Mouse (Mus musculus) kidney, embryonic 14.5 days (tissue): ENCODE measurements around the gene Ccnt1. TPM values are rescaled to one million over a fixed set of nuclear protein-coding genes. Genes with fewer than 3 reads are reported as not detected.
"Not testable (repeated sequence)": the region's sequence is repeated elsewhere in the genome, so short reads cannot be mapped to it uniquely, and the experiment has no call there.

Experiments
- ATAC-seq: fragments of 200-750 bp; cut with Nextera tagmentation; 2 replicates; pipeline ENCODE4 v1.8.0; 2017; ENCODE audit warnings: moderate number of reproducible peaks, mild to moderate bottlenecking, moderate TSS enrichment, moderate library complexity; ENCODE audit not compliant: low FRiP score, low TSS enrichment
- H3K27ac ChIP-seq: fragments of 300-500 bp; sonication (generic); 2 replicates; pipeline ENCODE4 v1.5.1; 2014; ENCODE audit warnings: low read depth, mild to moderate bottlenecking, low read length, moderate library complexity, mixed read lengths
- H3K27me3 ChIP-seq: fragments of 300-500 bp; sonication (generic); 2 replicates; pipeline ENCODE4 v1.6.1; 2014; ENCODE audit warnings: mild to moderate bottlenecking, low read length; ENCODE audit not compliant: control insufficient read depth, insufficient read depth
- H3K36me3 ChIP-seq: fragments of 300-500 bp; sonication (generic); 2 replicates; pipeline ENCODE4 v1.6.1; 2014; ENCODE audit warnings: low read length, mixed read lengths; ENCODE audit not compliant: control insufficient read depth, insufficient read depth
- H3K4me1 ChIP-seq: fragments of 300-500 bp; sonication (generic); 2 replicates; pipeline ENCODE4 v1.6.1; 2014; ENCODE audit warnings: low read length, mixed read lengths; ENCODE audit not compliant: control insufficient read depth, insufficient read depth
- H3K4me2 ChIP-seq: fragments of 300-500 bp; sonication (generic); replicated peaks from 2 replicates; pipeline ENCODE4 v1.6.1; 2014; ENCODE audit warnings: low read depth, mild to moderate bottlenecking, low read length
- H3K4me3 ChIP-seq: fragments of 300-500 bp; sonication (generic); 2 replicates; pipeline ENCODE4 v1.5.1; 2014; ENCODE audit warnings: mild to moderate bottlenecking, low read length
- H3K9ac ChIP-seq: fragments of 300-500 bp; sonication (generic); 2 replicates; pipeline ENCODE4 v1.6.1; 2014; ENCODE audit warnings: low read depth, mild to moderate bottlenecking, low read length, moderate library complexity
- H3K9me3 ChIP-seq: fragments of 300-500 bp; sonication (generic); 2 replicates; pipeline ENCODE4 v1.6.1; 2016; ENCODE audit warnings: low read length; ENCODE audit not compliant: control insufficient read depth
- WGBS: fragments of 180-500 bp; shearing (Covaris S2); extraction: QIAGEN DNeasy Blood & Tissue Kit; methylation state at CpG from one replicate; pipeline ENCODE4 v1.1.7; 2014; 5-methylcytosine and 5-hydroxymethylcytosine counted together
- polyA plus RNA-seq: library from polyadenylated mRNA; unstranded; fragments of >200 nt; fragmentation: Nextera tagmentation; extraction: Ambion mirVana; gene quantifications from 2 replicates; pipeline ENCODE4 v1.2.1, GENCODE M21; 2014

Gene Ccnt1
- polyA plus RNA-seq, 1 experiment from 2014 or later = 72.9 TPM

DNA sequence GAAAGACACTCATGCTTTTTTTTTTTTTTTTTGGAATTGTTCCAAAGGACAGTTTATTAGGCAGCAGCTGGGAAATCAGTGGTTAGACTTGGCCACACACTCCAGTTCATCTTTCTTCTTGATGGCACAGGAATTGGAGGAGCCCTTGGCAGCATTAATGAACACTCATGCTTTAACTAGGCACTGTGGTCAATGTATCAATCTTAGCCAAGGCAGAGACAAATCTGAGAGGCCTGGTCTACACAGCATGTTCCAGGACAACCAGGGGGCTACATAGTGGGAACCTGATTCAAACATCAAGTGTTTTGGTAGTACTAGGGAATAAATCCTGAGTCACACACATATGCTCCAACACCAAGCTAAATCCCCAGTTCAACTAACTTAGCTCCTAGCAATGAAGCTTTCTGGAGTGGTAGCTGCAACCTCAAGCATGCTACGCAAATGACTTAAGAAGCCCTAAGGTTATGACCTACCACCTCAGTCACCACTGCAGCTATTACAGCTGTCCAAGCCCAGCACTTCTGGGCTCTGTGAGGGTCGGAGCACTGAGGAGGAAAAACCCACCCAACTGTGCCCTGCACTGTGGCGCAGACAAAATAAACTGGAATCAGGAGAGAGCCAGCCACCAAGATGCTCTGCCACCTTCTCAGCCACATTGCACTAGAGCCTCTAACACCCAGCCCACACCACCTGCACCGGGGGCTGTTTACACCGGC is 43.5 kb downstream of the Ccnt1 start:
- ATAC-seq = no peak
- Histone ChIP-seq H3K36me3 (peaks cover 97% of the 10 kb centered on the region), H3K9ac (no peak overlapping the region), H3K4me1 (peaks cover 2% of the 10 kb centered on the region; the same call in 1 of the 2 replicates), H3K27ac (no peak overlapping the region), H3K4me3 (no peak overlapping the region), H3K4me2 (no peak overlapping the region), H3K9me3 (no peaks in the 10 kb centered on the region), H3K27me3 (no peaks in the 10 kb centered on the region)
- WGBS = 90% methylated on average over 5 of the region's 5 CpGs

GRCm38 (mm10) chr15:98526057-98526456 is 44.7 kb downstream of the Ccnt1 start:
- 85% methylated on average over 5 of the region's 5 CpGs for WGBS
- peaks cover 97% of the 10 kb centered on the region for H3K36me3 ChIP-seq

DNA sequence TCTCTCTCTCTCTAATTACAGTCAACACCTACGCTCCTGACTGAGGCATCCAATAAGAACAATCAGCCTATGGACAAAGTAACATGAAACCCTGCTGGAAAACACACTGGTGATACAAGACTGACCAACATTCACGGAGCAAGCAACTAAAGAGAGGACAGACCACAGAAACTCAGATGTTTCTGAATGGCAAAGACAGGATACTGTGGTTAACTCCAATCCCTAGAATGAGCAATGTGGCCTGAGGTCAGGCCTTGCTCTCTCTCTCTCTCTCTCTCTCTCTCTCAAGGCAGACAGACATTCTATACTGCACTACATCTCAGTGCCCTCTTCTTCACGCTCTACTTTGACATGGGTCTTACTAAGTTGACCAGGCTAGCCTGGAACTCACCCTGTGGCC is 49.5 kb downstream of the Ccnt1 start:
- Histone ChIP-seq H3K4me3 (no peak overlapping the region), H3K27ac (no peak overlapping the region), H3K4me2 (no peak overlapping the region), H3K36me3 (peaks cover 77% of the 10 kb centered on the region), H3K27me3 (no peaks in the 10 kb centered on the region), H3K9ac (no peak overlapping the region), H3K9me3 (no peaks in the 10 kb centered on the region), H3K4me1 (no peaks in the 10 kb centered on the region)
- no peak for ATAC-seq
- WGBS = 83% methylated on average over 3 of the region's 3 CpGs

More at GRCm38 (mm10) chr15:98526057-98526456, 44.7 kb downstream of the Ccnt1 start:
- H3K4me1 ChIP-seq = no peaks in the 10 kb centered on the region
- H3K27ac ChIP-seq = no peak overlapping the region
- H3K4me3 ChIP-seq = no peak overlapping the region
- no peak overlapping the region for H3K9ac ChIP-seq
- H3K9me3 ChIP-seq = no peaks in the 10 kb centered on the region
- ATAC-seq = no peak
- no peaks in the 10 kb centered on the region for H3K27me3 ChIP-seq
- H3K4me2 ChIP-seq = no peak overlapping the region

GRCm38 (mm10) chr15:98517380-98518355 is 53.1 kb downstream of the Ccnt1 start:
- H3K9ac ChIP-seq = no peak overlapping the region
- no peak overlapping the region for H3K4me2 ChIP-seq
- no peaks in the 10 kb centered on the region for H3K27me3 ChIP-seq
- ATAC-seq = no peak
- 71% methylated on average over 16 of the region's 16 CpGs for WGBS
- H3K4me3 ChIP-seq = no peak overlapping the region
- H3K36me3 ChIP-seq = peaks cover 42% of the 10 kb centered on the region
- no peak overlapping the region for H3K27ac ChIP-seq
- no peaks in the 10 kb centered on the region for H3K9me3 ChIP-seq
- no peaks in the 10 kb centered on the region for H3K4me1 ChIP-seq

- not testable (repeated sequence) for ATAC-seq, H3K9ac ChIP-seq
- 86% methylated on average over 2 of the region's 2 CpGs for WGBS
Observed at GRCm38 (mm10) chr15:98514845-98515244, 55.9 kb downstream of the Ccnt1 start.

GRCm38 (mm10) chr15:98514146-98514545 is 56.6 kb downstream of the Ccnt1 start:
- Histone ChIP-seq H3K4me2 (no peak overlapping the region), H3K27me3 (no peaks in the 10 kb centered on the region), H3K36me3 (peaks cover 11% of the 10 kb centered on the region), H3K4me1 (0 out of 2 replicates have a peak, but pooled peaks cover 2% of the 10 kb centered on the region), H3K4me3 (no peak overlapping the region), H3K27ac (no peak overlapping the region), H3K9me3 (no peaks in the 10 kb centered on the region), H3K9ac (no peak overlapping the region)
- no peak for ATAC-seq
- WGBS = 86% methylated on average over 8 of the region's 8 CpGs

More at GRCm38 (mm10) chr15:98514845-98515244, 55.9 kb downstream of the Ccnt1 start:
- not testable (repeated sequence) for H3K4me2 ChIP-seq, H3K4me3 ChIP-seq, H3K27me3 ChIP-seq, H3K4me1 ChIP-seq, H3K9me3 ChIP-seq, H3K27ac ChIP-seq
- peaks cover 16% of the 10 kb centered on the region for H3K36me3 ChIP-seq

GRCm38 (mm10) chr15:98513676-98514075 is 57.0 kb downstream of the Ccnt1 start:
- H3K36me3 ChIP-seq = peaks cover 11% of the 10 kb centered on the region
- not testable (repeated sequence) for H3K27ac ChIP-seq, ATAC-seq, H3K9ac ChIP-seq, H3K4me2 ChIP-seq, H3K4me1 ChIP-seq, H3K9me3 ChIP-seq, H3K4me3 ChIP-seq, H3K27me3 ChIP-seq
- WGBS = 64% methylated on average over 3 of the region's 3 CpGs

DNA sequence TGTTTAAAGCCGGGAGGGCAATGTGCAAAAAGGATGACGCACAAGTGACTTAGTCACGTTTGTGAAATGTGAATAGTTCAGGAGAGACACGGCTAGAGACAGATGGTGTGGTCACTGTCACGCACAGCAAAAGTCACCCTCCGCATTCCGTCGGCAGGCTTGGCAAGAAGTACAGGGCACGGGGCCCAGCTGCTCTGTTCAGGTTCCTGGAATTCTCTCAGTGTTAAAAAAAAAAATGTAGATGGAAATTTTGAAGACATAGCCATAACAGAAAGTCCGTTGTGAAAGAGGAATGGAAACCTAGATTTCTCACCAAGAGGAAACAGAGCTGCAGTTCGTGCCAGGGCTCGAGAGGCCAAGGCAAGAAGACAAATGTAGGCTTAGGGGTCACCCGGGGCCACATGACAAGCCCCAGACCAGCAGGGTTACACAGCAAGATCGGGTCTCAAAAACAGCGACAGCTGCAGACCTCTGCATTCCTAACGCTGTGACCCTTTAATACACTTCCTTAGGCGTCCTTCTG is 57.9 kb downstream of the Ccnt1 start:
- peaks cover 3% of the 10 kb centered on the region for H3K36me3 ChIP-seq
- no peaks in the 10 kb centered on the region for H3K27me3 ChIP-seq
- no peak overlapping the region for H3K4me3 ChIP-seq
- H3K9me3 ChIP-seq = no peaks in the 10 kb centered on the region
- 52% methylated on average over 17 of the region's 17 CpGs for WGBS
- H3K4me1 ChIP-seq = 0 out of 2 replicates have a peak, but pooled peaks cover 2% of the 10 kb centered on the region
- no peak overlapping the region for H3K4me2 ChIP-seq
- no peak overlapping the region for H3K27ac ChIP-seq
- no peak overlapping the region for H3K9ac ChIP-seq
- no peak for ATAC-seq
